Mouse (Mus musculus): Measurements from ENCODE around the gene Gm49384.

DNA sequence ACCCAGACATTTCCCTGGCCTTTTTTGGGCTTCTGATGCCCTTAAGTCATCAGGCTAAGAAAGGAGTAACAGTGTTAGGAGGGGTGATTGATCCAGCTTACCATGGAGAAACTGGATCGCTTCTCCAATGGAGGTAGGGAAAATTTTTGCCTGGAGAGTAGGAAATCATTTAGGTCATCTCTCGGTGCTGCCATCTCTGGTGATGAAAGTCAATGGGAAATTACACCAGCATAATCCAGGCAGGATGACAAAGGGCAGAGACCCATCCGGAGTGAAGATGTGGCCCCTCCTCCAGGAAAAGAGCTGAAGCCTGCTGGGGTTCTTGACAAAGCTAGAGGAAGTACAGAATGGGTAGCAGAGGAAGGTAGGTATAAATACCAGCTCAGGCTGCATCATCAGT is 34.2 kb upstream of the Gm49384 start:
- TF ChIP-seq CTCF (IDR thresholded peaks at IDR 0.05; ENCODE audit: low read depth) (peak; percentile 26), EP300 (optimal IDR thresholded peaks at IDR 0.05) (no peak)

Measured in stomach, postnatal 0 days (tissue).